Mouse (Mus musculus) kidney, adult 2 months (tissue): ENCODE results near the gene Cnpy1.

Source experiments
- CTCF ChIP-seq: fragments of 200-500 bp; conservative IDR thresholded peaks from 2 replicates; pipeline ENCODE4 v1.5.1; 2011; ENCODE audit warnings: low read depth, mild to moderate bottlenecking, control low read depth, low read length, moderate library complexity, mixed read lengths; ENCODE audit not compliant: insufficient read depth, insufficient read length
- POLR2A ChIP-seq: fragments of 200-500 bp; IDR thresholded peaks from one replicate; pipeline ENCODE4 v1.6.1; 2011; ENCODE audit warnings: low read depth, low read length, control low read depth

DNA sequence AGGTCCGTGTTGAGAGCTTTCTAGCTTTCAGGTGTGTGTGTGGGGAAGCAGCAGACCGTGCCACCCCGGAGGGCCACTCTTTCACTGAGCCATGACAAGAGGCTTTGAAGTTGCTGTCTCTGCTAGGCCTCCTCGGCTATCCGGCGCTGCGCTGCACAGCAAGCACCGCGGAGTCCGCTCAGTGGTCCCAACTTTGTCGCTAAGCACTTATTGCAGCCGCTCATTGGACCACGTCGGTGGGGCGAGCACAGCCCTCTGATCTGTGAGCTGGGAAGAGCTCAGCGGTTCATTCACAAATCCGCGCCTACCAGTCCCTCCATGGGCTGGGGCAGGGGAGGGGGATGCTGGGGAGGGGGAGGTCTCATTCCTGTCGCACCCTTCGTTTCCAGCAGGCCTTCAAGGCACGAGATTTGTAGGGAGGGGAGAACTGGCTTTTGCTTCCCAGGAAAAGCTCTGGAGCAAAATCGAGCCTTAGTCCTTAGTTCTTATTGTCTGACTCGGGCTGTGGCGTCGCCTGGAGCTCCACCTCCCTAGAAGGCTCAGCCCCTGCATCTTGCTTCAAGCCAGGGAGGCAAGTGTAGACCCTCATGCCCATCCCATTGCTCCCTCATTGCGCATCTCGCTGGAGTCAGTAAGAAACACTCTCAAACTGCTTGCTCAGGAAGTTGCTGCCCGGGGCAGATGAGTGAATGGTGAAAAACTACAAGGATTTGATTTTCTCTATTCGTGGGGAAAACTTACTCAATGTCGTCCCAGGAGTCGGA lies 87.1 kb downstream of the Cnpy1 start:
- no peak for TF ChIP-seq CTCF
- no peak for TF ChIP-seq POLR2A
